Mouse (Mus musculus): ENCODE data around the gene Idua.

Idua gene

GRCm38 (mm10) chr5:108719761-108720160 is 59.6 kb downstream of the Idua start:
- no peak for DNase-seq (ENCODE audit: inconsistent ontology term)

DNA sequence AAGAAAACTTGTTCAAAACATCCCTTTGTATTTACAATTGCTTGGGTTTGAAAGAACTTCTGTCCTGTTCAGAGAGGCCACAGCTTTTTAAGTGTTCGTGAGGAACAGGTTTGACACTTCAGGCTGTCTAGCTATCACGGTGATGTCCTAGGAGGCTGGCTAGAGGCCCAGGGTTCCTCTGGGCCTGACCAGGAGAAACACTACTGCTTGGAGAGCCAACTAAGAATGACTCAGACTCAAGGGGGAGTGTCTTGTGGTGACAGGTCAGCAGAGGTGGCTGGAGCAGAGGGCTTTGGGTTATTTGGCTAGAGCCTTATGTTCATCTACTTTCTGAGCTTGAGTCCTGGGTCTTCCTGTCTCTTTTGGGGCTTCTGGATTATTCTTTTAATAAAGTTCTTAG is 63.9 kb downstream of the Idua start:
- DNase-seq (ENCODE audit: inconsistent ontology term), result peak; percentile 87

DNA sequence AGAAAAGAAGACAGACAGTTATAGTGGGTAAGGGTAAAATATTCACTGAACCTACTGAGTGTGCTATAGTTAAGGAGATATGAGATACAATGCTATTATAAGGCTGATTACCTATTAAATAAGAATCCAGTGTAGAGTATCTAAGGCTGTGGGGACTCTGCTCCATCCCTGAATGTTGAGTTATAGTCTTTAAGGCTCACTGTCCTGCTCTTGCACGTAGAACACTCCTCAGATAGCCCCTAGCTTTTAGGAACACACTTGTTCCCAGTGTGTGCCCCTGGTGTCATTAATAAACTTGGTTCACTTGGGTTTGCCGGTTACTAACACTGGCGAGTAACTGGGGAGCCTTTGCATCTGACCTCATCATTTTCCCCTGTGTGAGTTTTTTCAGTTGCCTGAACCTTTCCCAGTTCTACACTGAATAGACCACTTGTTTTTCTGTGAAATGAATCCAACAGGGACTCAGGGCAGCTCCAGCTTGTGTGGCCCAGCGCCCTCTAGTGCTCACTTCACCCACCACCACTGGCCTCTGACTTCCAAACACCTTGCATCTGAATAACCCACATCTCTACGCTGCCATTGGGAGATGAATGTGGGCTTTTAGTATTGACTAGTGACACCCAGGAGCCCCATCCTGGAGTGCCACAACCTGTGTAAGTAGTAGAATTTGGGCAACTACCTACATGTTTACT is 66.6 kb downstream of the Idua start:
- peak; percentile 84 for DNase-seq (ENCODE audit: inconsistent ontology term)

- no peak for DNase-seq (ENCODE audit: inconsistent ontology term)
Observed at GRCm38 (mm10) chr5:108727425-108727824, 67.3 kb downstream of the Idua start.

All from Muller cell, postnatal 12 days (primary cell).